Mouse (Mus musculus): ENCODE measurements at regions not wholly inside any gene's neighbourhood (a gene's known extent, or its start where the extent isn't known, plus 50 kb on each side); places are given as distances from the start of the nearest gene placed in this dataset.

DNA sequence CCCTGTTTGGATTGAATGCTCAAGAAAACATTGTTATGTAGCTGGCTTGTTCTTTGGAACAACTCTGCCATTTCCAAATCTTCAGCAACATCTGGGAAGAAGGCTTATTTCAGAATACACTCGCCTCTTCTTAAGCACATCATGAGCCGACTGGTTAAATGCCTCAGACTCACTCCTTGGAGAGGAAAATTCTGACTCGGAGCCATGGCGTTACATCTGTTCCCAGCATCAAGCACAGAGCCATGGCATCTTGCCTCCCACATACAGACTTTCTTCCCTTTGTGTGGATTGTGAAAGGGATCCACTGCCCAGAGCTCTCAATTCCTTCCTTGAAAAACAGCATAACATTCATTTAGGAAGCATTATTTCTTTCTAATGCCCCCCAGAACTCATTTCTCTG lies 334.8 kb upstream of the 4930583I09Rik start:
- TF ChIP-seq CTCF (IDR thresholded peaks at IDR 0.05; ENCODE audit: extremely low read depth, insufficient read length, insufficient replicate concordance, low read depth, low read length): no peak
- no peak for TF ChIP-seq POLR2A (IDR thresholded peaks at IDR 0.05; ENCODE audit: low read depth, low read length)

All from small intestine, adult 2 months (tissue).